Mouse (Mus musculus) myocyte (in vitro differentiated cells): ENCODE measurements around the gene Gm3045. TPM values are rescaled to one million over a fixed set of nuclear protein-coding genes. Genes with fewer than 3 reads are reported as not detected.

Experiments
- H3K27me3 ChIP-seq: one replicate; pipeline ENCODE4 v1.6.1; 2011; ENCODE audit not compliant: control insufficient read depth, insufficient read depth, insufficient read length
- H3K36me3 ChIP-seq: one replicate; pipeline ENCODE4 v1.6.1; 2011; ENCODE audit not compliant: control insufficient read depth, insufficient read depth
- H3K4me2 ChIP-seq: one replicate; pipeline ENCODE4 v1.6.1; 2011; ENCODE audit warnings: low read depth, control low read depth
- H3K4me3 ChIP-seq: one replicate; pipeline ENCODE4 v1.5.1; 2011; ENCODE audit warnings: mild to moderate bottlenecking, control low read depth, moderate library complexity
- H3K79me2 ChIP-seq: one replicate; pipeline ENCODE4 v1.6.1; 2011; ENCODE audit not compliant: control insufficient read depth, insufficient read depth
- H3ac ChIP-seq: one replicate; pipeline ENCODE4 v1.6.1; 2011; ENCODE audit not compliant: control insufficient read depth, insufficient read length
- CEBPB ChIP-seq: IDR thresholded peaks from 2 replicates; pipeline ENCODE4 v1.6.1; 2011; ENCODE audit warnings: mild to moderate bottlenecking, moderate library complexity; ENCODE audit not compliant: poor library complexity, insufficient read depth, severe bottlenecking
- E2F4 ChIP-seq: IDR thresholded peaks from one replicate; pipeline ENCODE4 v1.6.1; 2011; ENCODE audit warnings: mild to moderate bottlenecking, control low read depth, moderate library complexity; ENCODE audit not compliant: insufficient read depth
- MAX ChIP-seq: IDR thresholded peaks from one replicate; pipeline ENCODE4 v1.6.1; 2011; ENCODE audit warnings: low read depth, mild to moderate bottlenecking, control low read depth
- MYOD1 ChIP-seq, 3 experiments: IDR thresholded peaks; one replicate each; pipeline ENCODE4 v1.6.1; 2011; ENCODE audit warnings: control low read depth in 2 of 3, low read depth in 2 of 3, mild to moderate bottlenecking in 2 of 3, moderate library complexity in 1 of 3; ENCODE audit not compliant: insufficient read length in 2 of 3, control insufficient read depth in 1 of 3
- MYOG ChIP-seq, 3 experiments: IDR thresholded peaks; one replicate each; pipeline ENCODE4 v1.6.1; 2011; ENCODE audit warnings: control low read depth in 2 of 3, low read depth in 2 of 3, mild to moderate bottlenecking in 2 of 3; ENCODE audit not compliant: insufficient read length in 2 of 3, control insufficient read depth in 1 of 3, insufficient read depth in 1 of 3
- POLR2A ChIP-seq: IDR thresholded peaks from one replicate; pipeline ENCODE4 v1.6.1; 2011; ENCODE audit warnings: low read depth, mild to moderate bottlenecking, control low read depth, moderate library complexity; ENCODE audit not compliant: insufficient read length
- POLR2AphosphoS2 ChIP-seq: IDR thresholded peaks from one replicate; pipeline ENCODE4 v1.6.1; 2011; ENCODE audit warnings: low read depth, control low read depth; ENCODE audit not compliant: insufficient read length
- REST ChIP-seq: IDR thresholded peaks from one replicate; pipeline ENCODE4 v1.6.1; 2011; ENCODE audit warnings: mild to moderate bottlenecking, control low read depth, moderate library complexity; ENCODE audit not compliant: insufficient read depth, insufficient read length
- SRF ChIP-seq: IDR thresholded peaks from one replicate; pipeline ENCODE4 v1.6.1; 2011; ENCODE audit warnings: low read depth; ENCODE audit not compliant: control insufficient read depth, insufficient read length
- TCF12 ChIP-seq: IDR thresholded peaks from one replicate; pipeline ENCODE4 v1.6.1; 2011; ENCODE audit warnings: mild to moderate bottlenecking, control low read depth; ENCODE audit not compliant: poor library complexity, insufficient read depth, severe bottlenecking
- TCF3 ChIP-seq: IDR thresholded peaks from one replicate; pipeline ENCODE4 v1.6.1; 2011; ENCODE audit warnings: low read depth, control low read depth; ENCODE audit not compliant: insufficient read length
- USF1 ChIP-seq: IDR thresholded peaks from one replicate; pipeline ENCODE4 v1.6.1; 2011; ENCODE audit warnings: low read depth, mild to moderate bottlenecking, control low read depth, moderate library complexity
- polyA plus RNA-seq: library from polyadenylated mRNA; unstranded; fragments of >200 nt; fragmentation: generic; extraction: Trizol; gene quantifications from one replicate; pipeline ENCODE4 v1.2.1, GENCODE M21; 2012; ENCODE audit warnings: missing spikeins

Gm3045 gene
- polyA plus RNA-seq, 1 experiment = not detected

- no peaks in the 10 kb centered on the region for H3K79me2 ChIP-seq
- no peak overlapping the region for H3K4me3 ChIP-seq
- TF ChIP-seq MYOD1 (IDR thresholded peaks at IDR 0.05; ENCODE audit: control insufficient read depth in 1 of 3, insufficient read length in 2 of 3, low read depth in 2 of 3) (no peak), POLR2A (no peak)
- H3ac ChIP-seq = no peak overlapping the region
- no peaks in the 10 kb centered on the region for H3K36me3 ChIP-seq
- no peak overlapping the region for H3K4me2 ChIP-seq
- peaks cover 37% of the 10 kb centered on the region for H3K27me3 ChIP-seq
Observed at GRCm38 (mm10) chr13:56435615-56436287, 9.4 kb downstream of the Gm3045 start.

GRCm38 (mm10) chr13:56438211-56439075 is 12.0 kb downstream of the Gm3045 start, which contains the start of gene Slc25a48:
Gene Slc25a48 (plus strand): TSS chr13:56438355.
- Histone ChIP-seq H3K36me3 (no peaks in the 10 kb centered on the region), H3K4me2 (no peak within 1 kb of the TSS), H3K79me2 (no peaks in the 10 kb centered on the region), H3ac (no peak within 1 kb of the TSS), H3K4me3 (no peak within 1 kb of the TSS), H3K27me3 (peaks cover 37% of the 10 kb centered on the region)
- no peak for TF ChIP-seq POLR2AphosphoS2
- TF ChIP-seq MAX = no peak
- no peak for TF ChIP-seq MYOD1 (IDR thresholded peaks at IDR 0.05; ENCODE audit: control insufficient read depth in 1 of 3, insufficient read length in 2 of 3, low read depth in 2 of 3)
- no peak for TF ChIP-seq E2F4
- no peak for TF ChIP-seq TCF12
- no peak for TF ChIP-seq SRF

- Histone ChIP-seq H3K4me2 (peak overlapping the region; percentile 19), H3K79me2 (no peaks in the 10 kb centered on the region), H3K4me3 (no peak overlapping the region), H3K36me3 (no peaks in the 10 kb centered on the region), H3ac (no peak overlapping the region), H3K27me3 (peaks cover 17% of the 10 kb centered on the region)
- no peak for TF ChIP-seq E2F4
- TF ChIP-seq MAX = no peak
- no peak for TF ChIP-seq CEBPB
- TF ChIP-seq SRF = no peak
- TF ChIP-seq REST = no peak
- no peak for TF ChIP-seq TCF3
- no peak for TF ChIP-seq TCF12
- TF ChIP-seq MYOD1 (IDR thresholded peaks at IDR 0.05; ENCODE audit: control insufficient read depth in 1 of 3, insufficient read length in 2 of 3, low read depth in 2 of 3) = no peak
- TF ChIP-seq POLR2A = no peak
- TF ChIP-seq MYOG (IDR thresholded peaks at IDR 0.05; ENCODE audit: control insufficient read depth in 1 of 3, insufficient read depth in 1 of 3, insufficient read length in 2 of 3, low read depth in 2 of 3) = no peak
- no peak for TF ChIP-seq POLR2AphosphoS2
- TF ChIP-seq USF1 = no peak
Observed at GRCm38 (mm10) chr13:56443411-56443810, 17.0 kb downstream of the Gm3045 start.

DNA sequence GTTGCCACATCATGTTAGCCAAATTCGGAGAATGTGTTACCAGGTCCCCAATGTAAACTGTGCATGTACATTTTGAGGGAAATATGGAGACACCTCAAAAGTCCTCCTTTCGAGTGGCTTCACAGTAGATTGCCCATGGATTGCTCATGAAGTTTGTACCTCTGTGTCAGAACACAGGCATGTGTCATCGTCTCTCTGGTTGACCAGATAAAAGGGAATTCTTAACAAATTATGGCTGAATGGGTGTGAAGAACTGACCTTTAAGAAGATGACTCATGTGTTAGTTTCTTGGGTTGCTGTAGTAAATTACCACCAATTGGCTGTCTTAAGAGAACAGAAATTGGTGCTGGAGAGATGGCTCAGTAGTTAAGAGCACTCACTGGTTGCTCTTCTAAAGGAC is 17.7 kb downstream of the Gm3045 start:
- Histone ChIP-seq H3ac (no peak overlapping the region), H3K4me2 (peak overlapping the region; percentile 19), H3K27me3 (peaks cover 10% of the 10 kb centered on the region), H3K79me2 (no peaks in the 10 kb centered on the region), H3K36me3 (no peaks in the 10 kb centered on the region), H3K4me3 (no peak overlapping the region)
- TF ChIP-seq CEBPB = peak; percentile 79
- no peak for TF ChIP-seq POLR2A
- TF ChIP-seq E2F4 = no peak

DNA sequence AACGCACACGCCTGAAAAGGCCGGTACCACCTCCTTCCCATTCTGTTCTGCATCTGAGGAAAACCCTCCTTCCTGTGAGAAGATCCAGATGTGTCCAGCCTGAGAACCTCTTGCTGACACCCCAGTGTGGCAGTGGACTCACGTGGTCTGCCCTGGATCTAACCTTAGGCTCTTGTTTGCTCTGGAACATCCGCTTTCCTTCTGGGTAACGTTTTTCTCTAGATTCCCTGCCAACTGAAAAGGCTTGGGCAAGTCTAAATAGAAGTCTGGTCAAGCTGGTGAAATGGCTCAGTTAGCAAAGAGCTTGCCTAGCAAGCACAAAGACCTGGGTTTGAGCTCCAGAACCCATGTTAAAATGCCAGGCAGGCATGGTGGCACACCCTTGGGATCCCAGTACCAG is 18.6 kb downstream of the Gm3045 start:
- Histone ChIP-seq H3K4me2 (no peak overlapping the region), H3K27me3 (peaks cover under 1% of the 10 kb centered on the region), H3K36me3 (no peaks in the 10 kb centered on the region), H3ac (no peak overlapping the region), H3K79me2 (no peaks in the 10 kb centered on the region), H3K4me3 (no peak overlapping the region)
- TF ChIP-seq MAX (no peak), TCF12 (no peak), REST (no peak), SRF (no peak), USF1 (no peak), POLR2A (no peak), TCF3 (no peak), MYOD1 (IDR thresholded peaks at IDR 0.05; ENCODE audit: control insufficient read depth in 1 of 3, insufficient read length in 2 of 3, low read depth in 2 of 3) (no peak), E2F4 (no peak), MYOG (IDR thresholded peaks at IDR 0.05; ENCODE audit: control insufficient read depth in 1 of 3, insufficient read depth in 1 of 3, insufficient read length in 2 of 3, low read depth in 2 of 3) (no peak), CEBPB (no peak), POLR2AphosphoS2 (no peak)
